Mouse (Mus musculus): Measurements from ENCODE around the gene Sspo.
A peak's percentile ranks its signal among the peaks of the same experiment; 100 is the strongest.

Sspo gene

DNA sequence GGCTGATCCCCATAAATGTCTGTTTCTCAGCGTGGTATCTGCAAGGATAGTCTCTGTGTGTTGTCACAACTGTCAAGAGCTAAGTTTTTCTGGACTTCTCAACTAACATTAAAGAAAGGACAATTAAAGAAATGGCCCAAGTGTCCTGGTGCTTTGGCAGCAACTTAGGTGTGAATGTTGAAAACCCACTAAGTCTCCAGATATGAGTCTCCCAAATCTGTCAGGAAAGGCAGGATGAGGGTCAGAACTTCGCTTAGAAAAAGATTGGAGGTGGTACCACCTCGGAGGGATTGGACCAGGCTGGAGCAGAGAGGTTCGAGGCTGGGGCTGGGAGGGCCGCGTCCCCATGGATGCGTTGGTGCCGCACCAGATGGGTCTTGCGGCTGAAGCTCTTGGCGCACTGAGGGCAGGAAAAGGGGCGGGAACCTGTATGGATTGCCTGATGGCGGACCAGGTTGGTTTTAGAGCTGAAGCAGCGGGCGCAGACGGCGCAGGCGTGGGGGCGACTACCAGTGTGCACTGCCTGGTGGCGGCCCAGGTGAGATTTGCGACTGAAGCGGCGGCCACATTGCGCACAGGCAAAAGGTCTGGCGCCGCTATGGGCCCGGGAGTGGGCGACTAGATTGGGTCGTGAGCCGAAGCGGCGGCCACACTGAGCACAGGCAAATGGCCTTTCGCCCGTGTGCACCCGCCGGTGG, 10.2 kb upstream of the Sspo start:
- no peak for DNase-seq

DNA sequence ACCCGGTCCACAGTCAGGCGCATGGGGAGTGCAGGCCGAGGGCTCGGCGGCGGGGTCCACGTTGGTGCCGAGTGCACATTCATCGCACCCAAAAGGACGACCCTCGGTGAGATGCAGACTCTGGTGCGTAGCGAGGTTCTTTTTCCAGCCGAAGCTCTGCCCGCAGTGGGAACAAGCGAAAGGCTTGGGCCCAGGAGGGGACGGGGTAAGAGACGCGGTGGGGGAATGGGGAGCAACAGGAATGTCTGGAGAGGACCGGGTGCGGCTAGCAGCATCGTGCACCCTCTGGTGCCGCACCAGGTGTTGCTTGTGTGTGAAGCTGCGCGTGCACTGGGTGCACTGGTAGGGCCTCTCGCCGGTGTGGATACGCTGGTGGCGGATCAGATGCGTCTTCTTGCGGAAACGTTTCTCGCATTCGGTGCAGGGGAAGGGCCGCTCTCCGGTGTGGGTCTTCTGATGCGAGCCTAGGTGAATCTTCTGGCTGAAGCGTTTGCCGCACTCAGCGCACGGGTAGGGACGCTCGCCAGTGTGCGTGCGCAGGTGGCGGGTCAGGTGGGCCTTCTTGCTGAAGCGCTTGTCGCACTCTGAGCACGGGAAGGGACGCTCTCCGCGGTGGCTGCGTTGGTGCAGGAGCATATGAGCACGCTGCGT, 9.4 kb upstream of the Sspo start:
- DNase-seq = no peak

- DNase-seq = no peak
Measured at GRCm38 (mm10) chr6:48439654-48440053, 8.4 kb upstream of the Sspo start.

DNA sequence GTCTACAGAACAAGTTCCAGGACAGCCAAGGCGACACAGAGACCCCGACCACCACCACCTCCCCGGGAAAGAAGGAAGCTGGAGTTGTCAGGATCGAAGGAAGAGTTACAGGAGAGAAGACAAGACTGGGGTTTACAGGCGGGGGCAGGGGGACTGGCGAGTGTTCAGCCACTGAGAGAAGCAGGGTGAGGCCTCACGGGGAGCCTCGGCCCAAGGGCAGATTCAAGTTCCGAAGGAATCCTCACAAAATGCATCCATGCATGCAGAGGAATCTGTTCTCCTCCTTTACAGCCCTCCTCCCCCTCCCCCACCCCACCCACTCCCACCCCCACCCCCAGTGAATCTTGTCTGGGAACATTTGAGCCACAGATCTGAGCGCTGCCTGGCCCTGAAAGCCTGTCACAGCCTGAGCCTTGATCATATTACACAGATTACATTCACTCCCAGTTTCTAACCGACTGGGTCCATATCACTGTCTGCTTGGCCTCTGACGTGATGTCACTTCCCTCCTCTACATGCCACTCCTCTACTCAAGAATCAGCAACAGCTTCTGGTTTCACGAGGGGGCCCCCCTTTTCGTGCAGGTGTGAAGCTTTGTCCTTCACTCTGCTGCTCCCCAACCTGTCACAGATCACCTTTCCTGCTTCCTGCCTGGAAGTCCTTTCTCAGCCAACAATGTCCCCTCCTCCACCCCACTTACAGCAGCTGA, 7.6 kb upstream of the Sspo start:
- no peak for DNase-seq

DNA sequence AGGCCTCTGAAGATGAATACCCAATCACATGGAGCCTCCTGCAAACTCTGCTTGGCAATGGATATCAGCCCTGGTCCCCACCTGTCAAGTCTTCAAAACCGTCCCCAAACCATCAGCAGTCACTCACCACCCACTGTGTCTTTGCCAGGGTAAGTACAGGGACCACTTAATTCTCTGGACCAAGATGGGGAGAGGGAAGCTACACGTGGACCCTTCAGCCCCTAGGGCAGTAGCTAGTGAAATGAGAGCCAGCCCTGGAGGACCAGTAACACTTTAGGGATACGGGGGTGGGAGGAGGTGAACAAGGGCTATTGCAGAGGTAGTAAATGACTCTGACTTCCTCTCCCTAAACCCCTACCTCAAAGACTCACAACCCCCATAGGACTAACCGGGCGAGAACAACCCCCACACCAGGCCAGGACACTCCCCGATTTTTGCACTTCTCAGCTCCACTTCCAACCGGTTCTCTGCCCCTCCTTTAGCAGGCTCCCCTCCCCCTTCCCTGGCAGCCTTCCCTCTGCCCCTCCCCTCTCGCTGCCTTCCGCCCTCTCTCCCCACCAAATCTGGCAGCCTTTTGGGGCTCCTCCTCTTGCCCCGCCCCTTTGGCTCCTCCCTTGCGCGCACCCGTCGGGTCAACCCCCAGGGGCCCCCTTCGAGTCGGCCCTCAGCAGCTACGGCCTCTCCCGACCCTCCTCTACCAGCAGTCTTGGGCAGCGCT, 4.3 kb upstream of the Sspo start:
- DNase-seq = peak; percentile 92 to 94

GRCm38 (mm10) chr6:48444310-48445180, 3.5 kb upstream of the Sspo start:
- peak in 1 of 2 experiments; percentile 62 for DNase-seq

GRCm38 (mm10) chr6:48445181-48446101, 2.6 kb upstream of the Sspo start, which contains the start of gene Zfp467:
Gene Zfp467 (minus strand): TSS chr6:48445825.
- peak; percentile 47 for DNase-seq

- DNase-seq = no peak
Measured at GRCm38 (mm10) chr6:48446256-48446655, 1.8 kb upstream of the Sspo start.

GRCm38 (mm10) chr6:48446896-48447295, 1.1 kb upstream of the Sspo start:
- DNase-seq = no peak

- DNase-seq = no peak
Measured at GRCm38 (mm10) chr6:48448527-48448926, 498 bp downstream of the Sspo start.

GRCm38 (mm10) chr6:48452151-48452550, 4.1 kb downstream of the Sspo start:
- no peak for DNase-seq

GRCm38 (mm10) chr6:48452771-48453170, 4.7 kb downstream of the Sspo start:
- no peak for DNase-seq

DNA sequence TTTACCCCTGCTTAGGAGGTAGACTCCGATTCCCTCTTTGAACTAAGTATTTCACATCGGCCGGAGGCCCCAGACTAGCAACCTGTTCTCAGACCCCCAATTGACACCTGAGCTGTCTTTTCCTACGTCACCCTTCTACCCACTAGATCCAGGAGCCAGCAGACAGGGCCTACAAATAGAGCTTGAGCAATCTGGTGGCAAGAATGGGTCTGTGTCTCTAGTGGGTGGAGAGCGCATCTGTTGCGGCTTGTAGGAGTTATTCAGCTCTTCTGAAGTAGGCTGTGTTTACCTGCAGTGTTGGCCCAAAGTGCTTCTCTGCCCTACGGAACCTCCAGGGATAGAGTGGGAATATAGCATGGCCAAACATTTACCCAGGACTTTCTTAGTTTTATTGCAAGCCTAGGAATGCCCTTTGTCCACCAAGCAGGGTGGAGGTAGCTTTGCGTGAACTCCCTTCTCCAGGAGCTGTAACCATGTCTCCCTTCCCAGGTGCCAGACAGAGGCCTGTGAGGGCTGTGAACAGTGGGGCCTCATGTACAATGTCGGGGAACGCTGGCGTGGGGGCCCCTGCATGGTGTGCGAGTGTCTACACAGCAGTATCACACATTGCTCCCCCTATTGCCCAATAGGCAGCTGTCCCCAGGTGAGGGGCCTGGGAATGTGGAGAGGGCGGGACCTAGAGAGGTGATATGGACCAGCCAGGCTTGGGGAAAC, 17.1 kb downstream of the Sspo start:
- no peak for DNase-seq

GRCm38 (mm10) chr6:48466715-48467114, 18.7 kb downstream of the Sspo start:
- DNase-seq = no peak

DNA sequence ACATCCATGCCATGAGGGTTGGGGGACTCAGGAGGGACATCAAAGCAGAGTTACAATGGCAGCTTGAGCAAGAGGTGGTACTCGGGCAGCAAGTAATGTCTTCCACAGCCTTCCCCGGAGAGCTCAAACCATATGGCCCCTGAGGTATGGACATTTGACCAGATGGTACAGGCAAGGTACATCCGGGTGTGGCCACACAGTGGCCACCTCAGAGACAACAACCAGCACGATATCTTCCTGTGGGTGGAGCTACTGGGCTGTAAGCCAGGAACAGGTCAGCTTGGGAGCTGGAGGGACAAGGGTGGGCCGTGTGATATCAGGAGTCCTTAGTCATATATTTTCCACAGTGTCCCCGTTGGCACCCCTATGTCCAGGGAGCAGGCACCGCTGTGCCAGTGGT, 19.5 kb downstream of the Sspo start:
- no peak for DNase-seq

GRCm38 (mm10) chr6:48470739-48471138, 22.7 kb downstream of the Sspo start:
- no peak for DNase-seq

DNA sequence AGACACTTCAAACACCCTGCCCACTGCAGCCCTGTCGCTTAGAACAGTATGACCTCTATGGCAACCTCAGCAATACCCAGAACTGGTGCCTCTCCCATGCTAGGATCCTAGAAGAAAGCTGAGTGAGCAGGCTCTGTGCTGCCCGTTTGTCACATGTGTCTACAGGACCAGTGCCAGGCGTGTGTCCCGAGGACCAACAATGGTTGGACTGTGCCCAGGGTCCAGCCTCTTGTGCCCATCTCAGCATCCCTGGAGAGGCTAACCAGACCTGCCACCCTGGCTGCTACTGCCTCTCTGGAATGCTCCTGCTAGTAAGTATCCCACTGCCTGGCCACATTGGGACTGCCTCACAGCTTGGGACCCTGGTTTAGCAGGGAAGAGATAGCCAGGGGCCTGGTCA, 30.4 kb downstream of the Sspo start:
- DNase-seq = no peak

DNA sequence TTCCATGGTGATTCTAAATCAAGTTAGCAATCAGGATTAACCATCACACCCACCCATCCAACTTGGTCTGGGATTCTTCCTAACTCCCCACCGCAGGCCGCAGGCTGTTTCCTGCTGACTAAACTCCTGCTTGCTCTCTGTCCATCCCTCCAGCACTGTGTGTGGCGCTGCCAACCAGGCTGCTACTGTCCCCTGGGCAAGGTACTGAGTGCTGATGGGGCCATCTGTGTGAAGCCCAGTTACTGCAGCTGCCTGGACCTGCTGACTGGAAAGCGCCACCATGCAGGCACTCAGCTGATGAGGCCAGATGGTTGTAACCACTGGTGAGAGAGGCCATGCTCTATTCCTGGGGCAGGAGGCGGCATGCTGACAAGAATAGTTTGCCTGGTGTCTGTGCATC, 34.5 kb downstream of the Sspo start:
- no peak for DNase-seq

DNA sequence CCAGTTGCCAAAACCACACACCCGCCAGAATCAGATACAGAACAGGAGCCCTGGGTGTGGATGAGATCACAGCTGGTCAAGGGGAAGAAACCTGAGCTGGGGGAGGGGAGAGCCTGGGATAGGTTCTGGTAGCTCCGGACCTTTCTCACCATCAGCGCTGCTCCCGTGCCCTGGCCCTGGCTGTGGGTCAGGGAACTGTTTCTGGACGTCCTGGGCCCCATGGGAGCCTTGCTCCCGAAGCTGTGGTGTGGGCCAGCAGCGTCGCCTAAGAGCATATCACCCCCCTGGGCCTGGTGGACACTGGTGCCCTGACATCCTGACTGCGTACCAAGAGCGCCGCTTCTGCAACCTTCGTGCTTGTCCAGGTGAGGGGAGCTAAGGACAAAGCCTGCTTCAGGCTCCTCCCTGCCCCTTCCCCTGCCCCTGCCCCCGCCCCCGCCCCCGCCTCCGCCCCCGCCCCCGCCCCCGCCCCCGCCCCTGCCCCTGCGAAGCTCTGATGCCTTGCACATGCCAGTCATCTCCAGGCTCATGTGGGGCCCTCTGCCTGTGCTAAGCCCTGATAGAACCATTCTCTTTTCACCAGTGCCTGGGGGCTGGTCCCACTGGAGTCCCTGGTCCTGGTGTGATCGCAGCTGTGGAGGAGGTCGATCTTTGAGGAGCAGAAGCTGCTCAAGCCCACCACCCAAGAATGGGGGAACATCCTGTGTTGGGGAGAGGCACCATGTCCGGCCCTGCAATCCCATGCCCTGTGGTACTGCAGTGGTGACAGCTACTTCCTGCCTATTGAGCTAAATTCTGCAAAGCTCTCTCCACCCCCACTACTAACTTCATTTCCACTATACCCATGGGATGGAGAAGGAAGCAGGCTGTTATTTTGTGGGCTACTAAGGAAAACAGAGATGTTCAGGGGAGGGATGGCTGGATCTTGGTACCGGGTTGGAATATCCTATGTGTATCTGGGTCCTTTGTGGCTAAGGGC, 40.0 kb downstream of the Sspo start:
- no peak for DNase-seq
